Mouse (Mus musculus) gastrocnemius, postnatal 4 days (tissue): ENCODE measurements around the gene AC129217.1. TPM values are rescaled to one million over a fixed set of nuclear protein-coding genes. Genes with fewer than 3 reads are reported as not detected.
A peak's percentile ranks its signal among the peaks of the same experiment; 100 is the strongest.
"Not testable (repeated sequence)": the region's sequence is repeated elsewhere in the genome, so short reads cannot be mapped to it uniquely, and the experiment has no call there.

Experiments
- DNase-seq, 2 experiments: peaks; one replicate each; pipeline ENCODE4 v3.0.0; 2021 to 2022; ENCODE audit warnings: low spot score in 2 of 2, mixed read lengths in 2 of 2
- total RNA-seq, 2 experiments: library from RNA; stranded (reverse); gene quantifications; 2 replicates each; pipeline ENCODE4 v1.2.3; 2021

Gene AC129217.1
- total RNA-seq, 2 experiments from 2014 or later = 0.67 TPM; not detected in 1

- DNase-seq = no peak
Measured at GRCm38 (mm10) chr19:8822696-8823095, 6.9 kb upstream of the AC129217.1 start.

GRCm38 (mm10) chr19:8830664-8831063 is 1.1 kb downstream of the AC129217.1 start:
- DNase-seq = no peak

- no peak for DNase-seq
Measured at GRCm38 (mm10) chr19:8831262-8831661, 1.7 kb downstream of the AC129217.1 start.

- DNase-seq = no peak
Measured at GRCm38 (mm10) chr19:8832971-8833370, 3.4 kb downstream of the AC129217.1 start.

- not testable (repeated sequence) for DNase-seq
Measured at GRCm38 (mm10) chr19:8836327-8836726, 6.8 kb downstream of the AC129217.1 start.

- DNase-seq = peak; percentile 53 to 83
Measured at GRCm38 (mm10) chr19:8837251-8837791, 7.7 kb downstream of the AC129217.1 start, which contains the start of gene Bscl2. Bscl2 (plus strand) TSS chr19:8837467.

- peak in 1 of 2 experiments; percentile 42 for DNase-seq
Measured at GRCm38 (mm10) chr19:8838041-8838730, 8.6 kb downstream of the AC129217.1 start.

- no peak for DNase-seq
Measured at GRCm38 (mm10) chr19:8839103-8839907, 9.7 kb downstream of the AC129217.1 start, which contains the start of gene Gng3. Gng3 (minus strand) TSS chr19:8839194.

GRCm38 (mm10) chr19:8839908-8840791 is 10.6 kb downstream of the AC129217.1 start:
- peak in 1 of 2 experiments; percentile 77 for DNase-seq

GRCm38 (mm10) chr19:8841012-8841411 is 11.4 kb downstream of the AC129217.1 start:
- no peak for DNase-seq

GRCm38 (mm10) chr19:8842961-8843360 is 13.4 kb downstream of the AC129217.1 start:
- DNase-seq = no peak

- DNase-seq = peak; percentile 50 to 83
Measured at GRCm38 (mm10) chr19:8844371-8845129, 15.0 kb downstream of the AC129217.1 start.

- DNase-seq = no peak
Measured at GRCm38 (mm10) chr19:8848356-8848755, 18.8 kb downstream of the AC129217.1 start.

- DNase-seq = peak; percentile 45 to 66
Measured at GRCm38 (mm10) chr19:8850402-8850901, 20.9 kb downstream of the AC129217.1 start, which contains the start of gene Lrrn4cl. Lrrn4cl (plus strand) TSS chr19:8850768.

- DNase-seq = no peak
Measured at GRCm38 (mm10) chr19:8851639-8852038, 22.1 kb downstream of the AC129217.1 start.

- DNase-seq = no peak
Measured at GRCm38 (mm10) chr19:8852236-8852928, 22.8 kb downstream of the AC129217.1 start.

- DNase-seq = no peak
Measured at GRCm38 (mm10) chr19:8853117-8853516, 23.5 kb downstream of the AC129217.1 start.

- DNase-seq = peak in 1 of 2 experiments; percentile 55
Measured at GRCm38 (mm10) chr19:8857689-8858088, 28.1 kb downstream of the AC129217.1 start.

GRCm38 (mm10) chr19:8859018-8859417 is 29.4 kb downstream of the AC129217.1 start:
- no peak for DNase-seq
